Mouse (Mus musculus): Measurements from ENCODE around the gene Mcee. TPM values are rescaled to one million over a fixed set of nuclear protein-coding genes. Genes with fewer than 3 reads are reported as not detected.

The Mcee gene
- polyA plus RNA-seq, 1 experiment, result 44.9 TPM

- 83% methylated on average over 13 of the region's 13 CpGs for WGBS
- Histone ChIP-seq H3K4me3 (replicated peaks; ENCODE audit: control insufficient read depth, low read depth, low read length) (no peak overlapping the region), H3K4me1 (ENCODE audit: control insufficient read depth, insufficient read depth, low read length) (no peaks in the 10 kb centered on the region), H3K27ac (ENCODE audit: control insufficient read depth, insufficient read depth, low read depth, low read length, poor library complexity) (no peak overlapping the region)
- no peak for TF ChIP-seq CTCF (IDR thresholded peaks at IDR 0.05; ENCODE audit: control insufficient read depth, insufficient read depth, low read length)
- no peak for TF ChIP-seq POLR2A (IDR thresholded peaks at IDR 0.05; ENCODE audit: borderline replicate concordance, control insufficient read depth, low read depth, low read length)
These were observed 58.2 kb downstream of the Mcee start for GRCm38 (mm10) chr7:64450631-64451030.

GRCm38 (mm10) chr7:64451441-64451840 lies 59.0 kb downstream of the Mcee start:
- TF ChIP-seq POLR2A (IDR thresholded peaks at IDR 0.05; ENCODE audit: borderline replicate concordance, control insufficient read depth, low read depth, low read length), result no peak
- no peak for TF ChIP-seq CTCF (IDR thresholded peaks at IDR 0.05; ENCODE audit: control insufficient read depth, insufficient read depth, low read length)
- no peak overlapping the region for H3K4me3 ChIP-seq (replicated peaks; ENCODE audit: control insufficient read depth, low read depth, low read length)
- 79% methylated on average over 4 of the region's 4 CpGs for WGBS
- no peak overlapping the region for H3K27ac ChIP-seq (ENCODE audit: control insufficient read depth, insufficient read depth, low read depth, low read length, poor library complexity)
- no peaks in the 10 kb centered on the region for H3K4me1 ChIP-seq (ENCODE audit: control insufficient read depth, insufficient read depth, low read length)

- H3K4me1 ChIP-seq (ENCODE audit: control insufficient read depth, insufficient read depth, low read length), result no peaks in the 10 kb centered on the region
- no peak overlapping the region for H3K4me3 ChIP-seq (replicated peaks; ENCODE audit: control insufficient read depth, low read depth, low read length)
- H3K27ac ChIP-seq (ENCODE audit: control insufficient read depth, insufficient read depth, low read depth, low read length, poor library complexity), result no peak overlapping the region
- TF ChIP-seq CTCF (IDR thresholded peaks at IDR 0.05; ENCODE audit: control insufficient read depth, insufficient read depth, low read length), result no peak
- TF ChIP-seq POLR2A (IDR thresholded peaks at IDR 0.05; ENCODE audit: borderline replicate concordance, control insufficient read depth, low read depth, low read length), result no peak
- 65% methylated on average over 5 of the region's 5 CpGs for WGBS
These were observed 59.5 kb downstream of the Mcee start for GRCm38 (mm10) chr7:64451861-64452382.

- WGBS, result 73% methylated on average over 4 of the region's 4 CpGs
- no peak for TF ChIP-seq CTCF (IDR thresholded peaks at IDR 0.05; ENCODE audit: control insufficient read depth, insufficient read depth, low read length)
- TF ChIP-seq POLR2A (IDR thresholded peaks at IDR 0.05; ENCODE audit: borderline replicate concordance, control insufficient read depth, low read depth, low read length), result no peak
These were observed 60.2 kb downstream of the Mcee start for GRCm38 (mm10) chr7:64452471-64453222.

GRCm38 (mm10) chr7:64456176-64456575 lies 63.8 kb downstream of the Mcee start:
- no peak overlapping the region for H3K4me3 ChIP-seq (replicated peaks; ENCODE audit: control insufficient read depth, low read depth, low read length)
- WGBS, result 87% methylated on average over 4 of the region's 4 CpGs
- no peak overlapping the region for H3K27ac ChIP-seq (ENCODE audit: control insufficient read depth, insufficient read depth, low read depth, low read length, poor library complexity)
- no peaks in the 10 kb centered on the region for H3K4me1 ChIP-seq (ENCODE audit: control insufficient read depth, insufficient read depth, low read length)
- TF ChIP-seq POLR2A (IDR thresholded peaks at IDR 0.05; ENCODE audit: borderline replicate concordance, control insufficient read depth, low read depth, low read length) (no peak), CTCF (IDR thresholded peaks at IDR 0.05; ENCODE audit: control insufficient read depth, insufficient read depth, low read length) (no peak)

More at GRCm38 (mm10) chr7:64452471-64453222, 60.2 kb downstream of the Mcee start:
- H3K4me3 ChIP-seq (replicated peaks; ENCODE audit: control insufficient read depth, low read depth, low read length), result no peak overlapping the region
- H3K4me1 ChIP-seq (ENCODE audit: control insufficient read depth, insufficient read depth, low read length), result no peaks in the 10 kb centered on the region
- H3K27ac ChIP-seq (ENCODE audit: control insufficient read depth, insufficient read depth, low read depth, low read length, poor library complexity), result no peak overlapping the region

- Histone ChIP-seq H3K27ac (ENCODE audit: control insufficient read depth, insufficient read depth, low read depth, low read length, poor library complexity) (no peak overlapping the region), H3K4me3 (replicated peaks; ENCODE audit: control insufficient read depth, low read depth, low read length) (no peak overlapping the region), H3K4me1 (ENCODE audit: control insufficient read depth, insufficient read depth, low read length) (no peaks in the 10 kb centered on the region)
- WGBS, result 65% methylated on average over 3 of the region's 3 CpGs
- no peak for TF ChIP-seq CTCF (IDR thresholded peaks at IDR 0.05; ENCODE audit: control insufficient read depth, insufficient read depth, low read length)
- no peak for TF ChIP-seq POLR2A (IDR thresholded peaks at IDR 0.05; ENCODE audit: borderline replicate concordance, control insufficient read depth, low read depth, low read length)
These were observed 64.3 kb downstream of the Mcee start for GRCm38 (mm10) chr7:64456676-64457075.

- Histone ChIP-seq H3K27ac (ENCODE audit: control insufficient read depth, insufficient read depth, low read depth, low read length, poor library complexity) (no peak overlapping the region), H3K4me3 (replicated peaks; ENCODE audit: control insufficient read depth, low read depth, low read length) (no peak overlapping the region), H3K4me1 (ENCODE audit: control insufficient read depth, insufficient read depth, low read length) (no peaks in the 10 kb centered on the region)
- 79% methylated on average over 2 of the region's 2 CpGs for WGBS
- TF ChIP-seq POLR2A (IDR thresholded peaks at IDR 0.05; ENCODE audit: borderline replicate concordance, control insufficient read depth, low read depth, low read length) (no peak), CTCF (IDR thresholded peaks at IDR 0.05; ENCODE audit: control insufficient read depth, insufficient read depth, low read length) (no peak)
These were observed 65.4 kb downstream of the Mcee start for GRCm38 (mm10) chr7:64457811-64458210.

Other genes with a start within 250 kb of the Mcee start
- gene Trpm1, start 238.8 kb upstream of the Mcee start, polyA plus RNA-seq (2011; ENCODE audit: insufficient read depth, insufficient read length, low replicate concordance, missing spikeins), result 0.92 TPM in 1 of 2 replicates, not detected in the other
- gene Mtmr10, start 105.0 kb upstream of the Mcee start, polyA plus RNA-seq (2011; ENCODE audit: insufficient read depth, insufficient read length, low replicate concordance, missing spikeins), result 2.0 and 2.2 TPM in 2 replicates
- gene Fan1, start 18.5 kb upstream of the Mcee start, polyA plus RNA-seq (2011; ENCODE audit: insufficient read depth, insufficient read length, low replicate concordance, missing spikeins), result 1.2 and 1.7 TPM in 2 replicates
- 17.4 and 28.8 TPM in 2 replicates for gene Mphosph10, start 339 bp upstream of the Mcee start, polyA plus RNA-seq (2011; ENCODE audit: insufficient read depth, insufficient read length, low replicate concordance, missing spikeins)
- not detected in 2 replicates for gene Apba2, start 109.1 kb downstream of the Mcee start, polyA plus RNA-seq (2011; ENCODE audit: insufficient read depth, insufficient read length, low replicate concordance, missing spikeins)